Comparison of ENCODE assay signal across 16 mouse cellular contexts in the genomic region with DNA sequence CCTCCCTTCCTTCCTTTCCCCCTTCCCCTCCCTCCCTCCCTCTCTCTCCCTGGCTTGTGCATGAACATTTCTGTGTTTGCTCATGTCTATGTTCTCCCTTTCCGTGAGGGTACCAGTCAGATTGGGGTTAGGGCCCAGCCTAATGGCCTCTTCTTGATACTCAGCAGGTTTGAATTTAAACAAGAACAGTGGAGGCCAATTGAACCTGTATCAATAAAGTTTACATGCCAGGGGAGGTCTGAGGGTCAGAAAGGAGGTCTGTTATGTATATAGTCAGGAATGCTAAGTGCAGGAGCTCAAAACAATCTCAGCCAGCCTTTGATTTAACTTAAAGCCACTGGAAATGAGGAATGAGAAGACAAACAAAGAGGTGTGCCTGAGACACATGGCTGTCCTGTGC.
"Had no signal": no experiment of that assay in that cellular context is flagged by ENCODE, and none has a peak within 500 bp of the region (broad histone marks: within the 10 kb centered on the region; RNA-seq: fewer than 3 reads in every experiment).

No protein-coding gene starts in this region.

- ATAC-seq: intestine, postnatal 0 days; liver, embryonic 12.5 days; midbrain, embryonic 13.5 days; midbrain, embryonic 16.5 days had no signal

- H3K4me2 ChIP-seq: limb, embryonic 13.5 days; liver, embryonic 12.5 days; liver, embryonic 15.5 days; midbrain, embryonic 13.5 days; neural tube, embryonic 13.5 days had no signal

- H3K27me3 ChIP-seq: limb, embryonic 13.5 days; liver, embryonic 12.5 days; midbrain, embryonic 13.5 days; neural tube, embryonic 13.5 days had no signal

- H3K9me3 ChIP-seq: limb, embryonic 13.5 days; liver, embryonic 12.5 days; liver, embryonic 15.5 days; megakaryocyte, embryonic 14.5 days; midbrain, embryonic 10.5 days; midbrain, embryonic 13.5 days; neural tube, embryonic 13.5 days had no signal

- H3K4me1 ChIP-seq: liver, embryonic 12.5 days; liver, embryonic 15.5 days; megakaryocyte, embryonic 14.5 days; midbrain, embryonic 13.5 days had no signal

- H3K36me3 ChIP-seq: liver, embryonic 12.5 days; liver, embryonic 15.5 days; midbrain, embryonic 10.5 days; midbrain, embryonic 13.5 days had no signal

- DNase-seq: kidney, adult 2 months; kidney, postnatal 25 days; left cerebral cortex, postnatal 4 days; liver; thymus, postnatal 36 days had no signal

- H3K9ac ChIP-seq: limb, embryonic 13.5 days; liver, embryonic 12.5 days; liver, embryonic 15.5 days; midbrain, embryonic 13.5 days; neural tube, embryonic 13.5 days had no signal

- H3K27ac ChIP-seq: kidney, postnatal 0 days; limb, embryonic 13.5 days; liver, embryonic 12.5 days; liver, embryonic 15.5 days; midbrain, embryonic 10.5 days; midbrain, embryonic 13.5 days; neural tube, embryonic 13.5 days had no signal

- H3K4me3 ChIP-seq: limb, embryonic 13.5 days; liver, embryonic 12.5 days; liver, embryonic 15.5 days; megakaryocyte, embryonic 14.5 days; midbrain, embryonic 10.5 days; midbrain, embryonic 13.5 days; myocyte; neural tube, embryonic 13.5 days had no signal
